Mouse (Mus musculus) E14TG2a.4 (cell line): ENCODE results near the gene Agbl2.
A peak's percentile ranks its signal among the peaks of the same experiment; 100 is the strongest.

ENCODE experiments used
- H3K27me3 ChIP-seq: 2 replicates; pipeline ENCODE4 v1.6.1; 2014; ENCODE audit warnings: low read length, control low read depth; ENCODE audit not compliant: insufficient read depth
- H3K36me3 ChIP-seq: 2 replicates; pipeline ENCODE4 v1.6.1; 2014; ENCODE audit warnings: low read length, control low read depth; ENCODE audit not compliant: insufficient read depth
- H3K4me1 ChIP-seq: replicated peaks from 2 replicates; pipeline ENCODE4 v1.6.1; 2014; ENCODE audit warnings: low read depth, low read length, control low read depth
- H3K4me3 ChIP-seq: replicated peaks from 2 replicates; pipeline ENCODE4 v1.5.1; 2014; ENCODE audit warnings: mild to moderate bottlenecking, low read length
- H3K9me3 ChIP-seq: 2 replicates; pipeline ENCODE4 v1.6.1; 2014; ENCODE audit warnings: low read length, control low read depth
- CTCF ChIP-seq: conservative IDR thresholded peaks from 2 replicates; pipeline ENCODE4 v1.5.1; 2014; ENCODE audit warnings: low read length
- NANOG ChIP-seq: IDR thresholded peaks from 2 replicates; pipeline ENCODE4 v1.6.1; 2014; ENCODE audit warnings: borderline replicate concordance, low read length, mixed read lengths
- POU5F1 ChIP-seq: IDR thresholded peaks from 2 replicates; pipeline ENCODE4 v1.6.1; 2014; ENCODE audit warnings: low read length, borderline replicate concordance

Agbl2 gene

DNA sequence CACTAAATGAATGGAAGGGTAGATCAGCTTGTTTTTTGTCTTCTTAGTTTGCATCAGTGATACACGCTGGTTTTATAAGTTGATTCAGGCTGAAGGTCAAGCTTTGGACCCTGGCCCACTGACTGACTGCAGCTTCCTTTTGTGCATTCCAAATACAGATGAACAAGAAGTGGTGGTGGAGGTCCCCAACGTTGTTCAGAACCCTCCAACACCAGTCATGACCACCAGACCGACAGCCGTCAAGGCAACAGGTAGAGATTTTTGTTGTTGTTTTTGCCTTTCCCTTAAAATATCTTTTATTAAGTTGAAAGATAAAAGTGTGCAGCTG lies 36.0 kb upstream of the Agbl2 start:
- TF ChIP-seq POU5F1 (no peak), NANOG (no peak), CTCF (no peak)
- H3K27me3 ChIP-seq, result no peaks in the 10 kb centered on the region
- peak overlapping the region; percentile 98 for H3K4me3 ChIP-seq
- H3K4me1 ChIP-seq, result peaks cover 49% of the 10 kb centered on the region
- no peaks in the 10 kb centered on the region for H3K9me3 ChIP-seq
- H3K36me3 ChIP-seq, result peaks cover 52% of the 10 kb centered on the region

DNA sequence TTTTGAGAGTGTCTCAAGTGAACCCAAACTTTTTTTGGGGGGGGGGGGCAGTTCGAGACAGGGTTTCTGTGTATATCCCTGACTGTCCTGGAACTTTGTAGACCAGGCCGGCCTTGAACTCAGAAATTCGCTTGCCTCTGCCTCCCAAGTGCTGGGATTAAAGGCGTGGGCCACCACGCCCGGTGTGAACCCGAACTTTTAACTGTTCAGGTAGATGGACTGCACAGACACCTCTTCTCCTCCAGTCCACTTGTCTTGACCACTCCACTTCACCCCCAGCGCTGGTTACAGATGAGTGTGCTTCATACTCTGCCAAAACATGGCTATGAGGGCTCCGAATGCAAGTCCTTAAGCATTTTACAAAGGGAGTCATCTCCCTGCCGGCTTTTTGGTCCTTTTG lies 35.4 kb upstream of the Agbl2 start:
- peaks cover 50% of the 10 kb centered on the region for H3K4me1 ChIP-seq
- TF ChIP-seq POU5F1 (no peak), CTCF (no peak), NANOG (no peak)
- H3K9me3 ChIP-seq, result no peaks in the 10 kb centered on the region
- peaks cover 58% of the 10 kb centered on the region for H3K36me3 ChIP-seq
- H3K27me3 ChIP-seq, result no peaks in the 10 kb centered on the region
- H3K4me3 ChIP-seq, result peak overlapping the region; percentile 98

DNA sequence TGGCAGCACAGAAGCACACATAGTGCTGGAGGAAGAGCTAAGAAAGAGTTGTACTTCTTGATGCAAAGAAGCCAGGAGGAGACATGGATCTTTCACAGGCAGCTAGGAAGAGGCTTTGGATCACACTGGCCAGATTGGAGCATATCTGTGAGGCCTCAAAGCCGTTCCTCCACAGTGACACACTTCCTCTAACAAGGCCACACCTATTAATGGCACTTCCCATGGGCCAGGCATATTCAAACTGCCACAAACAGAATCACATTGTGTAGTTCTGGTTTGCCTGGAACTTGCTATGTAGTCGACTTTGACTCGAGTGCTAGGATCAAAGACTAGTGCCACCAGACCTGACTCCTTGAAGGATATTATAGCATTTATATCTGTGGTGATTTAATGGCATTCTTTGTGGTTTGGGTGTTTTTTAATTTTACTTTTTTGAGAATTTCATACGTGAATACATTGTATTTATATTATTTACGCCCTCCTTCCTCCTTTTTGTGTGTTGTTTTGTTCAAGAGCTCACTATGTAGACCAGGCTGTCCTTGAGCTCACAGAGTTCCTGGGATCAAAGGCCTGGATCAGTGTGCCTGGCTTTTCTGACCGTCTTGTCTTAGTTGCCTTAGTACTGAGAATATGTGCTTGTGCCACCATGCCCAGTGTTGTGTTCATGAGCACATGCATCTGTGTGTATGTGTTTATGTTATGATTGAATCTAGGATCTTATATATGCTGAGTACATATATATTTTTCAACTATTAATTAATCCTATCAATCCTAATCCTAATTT lies 32.7 kb upstream of the Agbl2 start:
- Histone ChIP-seq H3K4me1 (peaks cover 42% of the 10 kb centered on the region), H3K4me3 (no peak overlapping the region), H3K27me3 (no peaks in the 10 kb centered on the region), H3K9me3 (no peaks in the 10 kb centered on the region), H3K36me3 (peaks cover 76% of the 10 kb centered on the region)
- TF ChIP-seq CTCF (no peak), POU5F1 (no peak), NANOG (no peak)

DNA sequence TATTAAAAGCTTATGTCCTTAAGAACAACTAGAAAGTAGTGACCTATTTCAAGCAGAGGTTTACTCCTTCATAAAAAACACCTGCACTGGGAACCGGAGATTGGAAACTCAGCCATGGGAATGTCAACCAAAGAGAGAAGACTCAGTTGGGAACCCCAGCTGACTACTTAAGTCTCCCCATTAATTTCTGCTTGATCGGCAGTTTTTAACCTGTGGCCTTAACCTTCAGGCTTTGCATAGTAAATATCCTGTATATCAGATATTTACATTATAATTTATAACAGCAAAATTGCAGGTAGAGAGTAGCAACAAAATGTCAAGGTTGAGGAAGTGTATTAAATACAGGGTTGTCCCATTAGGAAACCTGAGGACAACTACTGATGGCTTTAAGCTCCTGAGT lies 29.0 kb upstream of the Agbl2 start:
- no peak for TF ChIP-seq CTCF
- TF ChIP-seq NANOG, result no peak
- TF ChIP-seq POU5F1, result no peak
- peaks cover 97% of the 10 kb centered on the region for H3K36me3 ChIP-seq
- H3K9me3 ChIP-seq, result no peaks in the 10 kb centered on the region

DNA sequence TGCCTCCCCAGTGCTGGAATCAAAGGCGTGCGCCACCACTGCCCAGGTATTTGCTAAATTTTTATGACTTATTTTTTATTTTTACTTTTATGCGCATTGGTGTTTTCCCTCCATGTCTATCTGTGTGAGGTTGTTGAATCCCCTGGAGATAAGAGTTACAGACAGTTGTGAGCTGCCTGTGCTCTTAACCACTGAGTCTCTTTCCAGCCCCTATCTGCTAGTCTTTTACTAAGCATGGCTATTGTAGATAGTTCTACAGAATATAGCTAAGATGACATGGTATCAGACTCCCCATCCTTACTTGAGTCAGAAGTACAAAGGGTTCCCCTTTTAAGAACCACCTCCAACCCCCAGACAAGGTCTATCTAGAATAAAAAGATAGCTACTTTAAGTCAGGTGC lies 28.3 kb upstream of the Agbl2 start:
- no peak overlapping the region for H3K4me3 ChIP-seq
- H3K36me3 ChIP-seq, result peaks cover 97% of the 10 kb centered on the region
- H3K4me1 ChIP-seq, result peaks cover 24% of the 10 kb centered on the region
- TF ChIP-seq POU5F1, result no peak
- TF ChIP-seq NANOG, result no peak
- TF ChIP-seq CTCF, result no peak
- no peaks in the 10 kb centered on the region for H3K9me3 ChIP-seq
- H3K27me3 ChIP-seq, result no peaks in the 10 kb centered on the region

More for the DNA sequence above, 29.0 kb upstream of the Agbl2 start:
- Histone ChIP-seq H3K4me1 (peaks cover 30% of the 10 kb centered on the region), H3K27me3 (no peaks in the 10 kb centered on the region), H3K4me3 (no peak overlapping the region)

- Histone ChIP-seq H3K4me3 (no peak overlapping the region), H3K9me3 (no peaks in the 10 kb centered on the region), H3K27me3 (no peaks in the 10 kb centered on the region), H3K36me3 (peaks cover 98% of the 10 kb centered on the region), H3K4me1 (no peaks in the 10 kb centered on the region)
- TF ChIP-seq NANOG, result no peak
- TF ChIP-seq CTCF, result no peak
- no peak for TF ChIP-seq POU5F1
These were observed 17.4 kb upstream of the Agbl2 start for GRCm38 (mm10) chr2:90765123-90765522.

- Histone ChIP-seq H3K36me3 (peaks cover 51% of the 10 kb centered on the region), H3K27me3 (peaks cover 16% of the 10 kb centered on the region), H3K4me3 (no peak overlapping the region), H3K9me3 (no peaks in the 10 kb centered on the region), H3K4me1 (peaks cover 37% of the 10 kb centered on the region)
- TF ChIP-seq POU5F1 (no peak), CTCF (no peak), NANOG (no peak)
These were observed 1.2 kb upstream of the Agbl2 start for GRCm38 (mm10) chr2:90781323-90781722.

DNA sequence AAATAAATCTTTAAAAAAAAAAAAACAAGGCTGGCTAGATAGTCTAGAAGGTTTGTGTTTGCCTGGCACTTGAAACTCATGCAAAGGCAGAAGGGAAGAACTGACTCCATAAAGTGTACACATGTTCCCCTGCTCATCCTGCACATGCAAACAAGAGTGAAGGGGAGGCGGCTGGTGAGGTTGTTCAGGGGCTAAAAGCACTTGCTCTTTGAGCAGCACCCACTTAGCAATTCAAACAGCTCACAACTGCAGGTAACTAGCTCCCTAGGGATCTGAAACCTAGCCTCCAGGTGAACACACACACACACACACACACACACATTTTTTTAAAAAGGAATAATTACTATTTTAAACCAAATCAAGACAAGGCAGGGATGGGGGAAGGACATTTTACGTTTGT lies 589 bp upstream of the Agbl2 start:
- Histone ChIP-seq H3K4me3 (no peak overlapping the region; the same call in 1 of the 2 replicates), H3K9me3 (no peaks in the 10 kb centered on the region), H3K36me3 (peaks cover 44% of the 10 kb centered on the region), H3K27me3 (peaks cover 16% of the 10 kb centered on the region), H3K4me1 (peaks cover 37% of the 10 kb centered on the region)
- TF ChIP-seq CTCF (no peak), NANOG (no peak), POU5F1 (no peak)

DNA sequence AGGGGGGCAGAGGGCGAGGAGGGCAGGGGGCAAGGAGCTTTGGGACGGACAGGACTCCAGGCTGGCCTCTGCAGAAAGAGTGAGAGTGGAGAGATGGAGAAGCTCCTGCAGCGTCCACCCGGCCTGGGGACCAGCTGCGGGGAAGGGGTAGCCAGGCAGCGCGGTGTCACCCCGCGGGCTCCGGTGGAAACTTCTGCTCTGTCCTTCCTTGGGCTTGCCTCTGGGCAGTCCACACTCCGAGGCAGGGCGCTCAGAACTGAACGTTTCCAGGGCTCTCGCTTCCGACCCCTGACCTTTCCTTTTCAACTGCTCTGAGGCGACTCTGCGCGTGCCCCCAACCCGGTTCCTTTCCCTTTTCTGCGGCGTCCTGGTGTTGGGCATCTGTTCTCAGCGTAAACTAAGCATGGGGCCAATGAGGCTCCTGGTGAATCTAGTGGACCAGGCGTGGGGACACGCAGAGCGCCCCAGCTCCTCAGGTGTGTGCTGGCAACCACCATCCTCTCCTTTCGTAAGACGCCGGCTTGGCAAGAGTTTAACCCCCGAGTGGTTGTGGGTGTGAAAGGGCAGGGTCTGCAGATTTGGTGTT lies 467 bp downstream of the Agbl2 start:
- Histone ChIP-seq H3K9me3 (no peaks in the 10 kb centered on the region), H3K36me3 (peaks cover 34% of the 10 kb centered on the region), H3K4me3 (peak overlapping the region; percentile 74), H3K27me3 (peaks cover 16% of the 10 kb centered on the region), H3K4me1 (peaks cover 37% of the 10 kb centered on the region)
- TF ChIP-seq NANOG, result no peak
- no peak for TF ChIP-seq POU5F1
- no peak for TF ChIP-seq CTCF
